Mouse (Mus musculus) testis, adult 2 months (tissue): ENCODE measurements at regions not wholly inside any gene's neighbourhood (a gene's known extent, or its start where the extent isn't known, plus 50 kb on each side); places are given as distances from the start of the nearest gene placed in this dataset.

ENCODE experiments used
- CTCF ChIP-seq: fragments of 200-500 bp; IDR thresholded peaks from 2 replicates; pipeline ENCODE4 v1.5.1; 2012; ENCODE audit warnings: low read depth, mild to moderate bottlenecking, inconsistent platforms, low read length, moderate library complexity; ENCODE audit not compliant: control insufficient read depth, insufficient read depth, insufficient replicate concordance
- POLR2A ChIP-seq: fragments of 200-500 bp; IDR thresholded peaks from 2 replicates; pipeline ENCODE4 v1.6.1; 2012; ENCODE audit warnings: low read depth, mild to moderate bottlenecking, inconsistent platforms, low read length, moderate library complexity; ENCODE audit not compliant: control insufficient read depth

DNA sequence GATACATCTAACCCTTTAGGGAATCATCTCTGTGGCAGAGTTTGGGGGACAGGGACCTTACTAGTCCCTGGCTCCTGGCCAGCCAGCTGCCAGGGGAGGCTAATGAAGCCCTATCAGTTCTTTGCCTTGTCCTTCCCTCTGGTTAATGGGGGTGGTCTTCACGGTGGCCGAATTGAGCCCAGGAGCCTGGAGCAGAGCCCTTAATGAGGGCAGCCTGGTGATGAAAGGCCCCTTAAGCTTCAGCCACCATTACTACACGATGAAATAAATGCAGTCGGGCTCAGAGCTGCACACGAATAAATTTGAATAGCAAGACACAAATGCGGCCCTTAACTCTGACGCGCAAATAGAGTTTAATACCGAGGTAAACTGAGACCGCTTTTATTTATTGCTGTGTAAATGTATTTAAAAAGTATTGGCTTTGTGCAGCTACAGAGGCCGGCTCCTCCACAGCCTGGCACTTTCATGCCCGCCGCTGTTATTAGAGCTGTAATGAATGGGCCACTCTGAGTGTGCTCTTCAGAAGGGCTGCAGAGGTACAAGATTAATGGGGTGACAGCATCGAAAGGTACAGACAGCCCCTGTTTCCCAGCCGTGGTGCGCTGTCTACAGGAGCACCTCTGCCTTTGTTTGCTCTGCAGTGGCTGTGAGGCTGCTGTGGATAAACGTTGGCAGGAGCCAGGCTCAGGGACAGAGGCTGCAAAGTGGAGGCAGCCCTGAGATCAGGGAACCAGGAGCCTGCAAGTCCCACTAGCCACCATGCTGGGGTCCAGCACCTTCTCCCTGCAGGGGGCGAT, 335.2 kb upstream of the Zmiz1 start:
- TF ChIP-seq POLR2A (no peak), CTCF (no peak)
